Mouse (Mus musculus) embryo, embryonic 10.5 days (tissue): ENCODE measurements around the gene Resf1.
"Not testable (repeated sequence)": the region's sequence is repeated elsewhere in the genome, so short reads cannot be mapped to it uniquely, and the experiment has no call there.

ENCODE experiments used
- DNase-seq: peaks from one replicate; pipeline ENCODE4 v3.0.0-alpha.2; 2015; ENCODE audit warnings: low spot score

The Resf1 gene

GRCm38 (mm10) chr6:149308956-149309932 is at the start of gene Resf1:
Resf1 (plus strand) TSS chr6:149309414.
- peak; percentile 92 for DNase-seq

- DNase-seq = no peak
Measured at GRCm38 (mm10) chr6:149260801-149261239, 48.4 kb upstream of the Resf1 start.

- DNase-seq = no peak
Measured at GRCm38 (mm10) chr6:149267951-149268350, 41.3 kb upstream of the Resf1 start.

- DNase-seq = peak; percentile 1
Measured at GRCm38 (mm10) chr6:149278248-149278731, 30.9 kb upstream of the Resf1 start.

- DNase-seq = no peak
Measured at GRCm38 (mm10) chr6:149278866-149279265, 30.3 kb upstream of the Resf1 start.

GRCm38 (mm10) chr6:149280511-149280910 is 28.7 kb upstream of the Resf1 start:
- DNase-seq = no peak

- not testable (repeated sequence) for DNase-seq
Measured at GRCm38 (mm10) chr6:149288190-149288589, 21.0 kb upstream of the Resf1 start.

- DNase-seq = not testable (repeated sequence)
Measured at GRCm38 (mm10) chr6:149303231-149303630, 6.0 kb upstream of the Resf1 start.

GRCm38 (mm10) chr6:149307092-149307491 is 2.1 kb upstream of the Resf1 start:
- no peak for DNase-seq

GRCm38 (mm10) chr6:149307801-149308200 is 1.4 kb upstream of the Resf1 start:
- DNase-seq = no peak

GRCm38 (mm10) chr6:149310226-149310625 is 1.0 kb downstream of the Resf1 start:
- no peak for DNase-seq

GRCm38 (mm10) chr6:149311044-149311443 is 1.8 kb downstream of the Resf1 start:
- no peak for DNase-seq

GRCm38 (mm10) chr6:149311778-149312177 is 2.6 kb downstream of the Resf1 start:
- DNase-seq = no peak

- DNase-seq = no peak
Measured at GRCm38 (mm10) chr6:149312221-149312620, 3.0 kb downstream of the Resf1 start.

GRCm38 (mm10) chr6:149314918-149315317 is 5.7 kb downstream of the Resf1 start:
- no peak for DNase-seq

GRCm38 (mm10) chr6:149323523-149324241 is 14.5 kb downstream of the Resf1 start:
- DNase-seq = no peak

- DNase-seq = no peak
Measured at GRCm38 (mm10) chr6:149324242-149324633, 15.0 kb downstream of the Resf1 start.

GRCm38 (mm10) chr6:149329071-149329470 is 19.9 kb downstream of the Resf1 start:
- no peak for DNase-seq

GRCm38 (mm10) chr6:149330332-149330731 is 21.1 kb downstream of the Resf1 start:
- no peak for DNase-seq

- no peak for DNase-seq
Measured at GRCm38 (mm10) chr6:149333036-149333435, 23.8 kb downstream of the Resf1 start.

- no peak for DNase-seq
Measured at GRCm38 (mm10) chr6:149337990-149338389, 28.8 kb downstream of the Resf1 start.

GRCm38 (mm10) chr6:149338622-149339021 is 29.4 kb downstream of the Resf1 start:
- DNase-seq = no peak

GRCm38 (mm10) chr6:149343802-149344201 is 34.6 kb downstream of the Resf1 start:
- no peak for DNase-seq
